Mouse (Mus musculus) frontal cortex, postnatal 10 days (tissue): ENCODE measurements around the gene Olfr937.

Source experiments
- DNase-seq, 2 experiments: peaks; one replicate each; pipeline ENCODE4 v3.0.0; 2022; ENCODE audit warnings: low spot score in 2 of 2, mixed read lengths in 1 of 2

The Olfr937 gene

DNA sequence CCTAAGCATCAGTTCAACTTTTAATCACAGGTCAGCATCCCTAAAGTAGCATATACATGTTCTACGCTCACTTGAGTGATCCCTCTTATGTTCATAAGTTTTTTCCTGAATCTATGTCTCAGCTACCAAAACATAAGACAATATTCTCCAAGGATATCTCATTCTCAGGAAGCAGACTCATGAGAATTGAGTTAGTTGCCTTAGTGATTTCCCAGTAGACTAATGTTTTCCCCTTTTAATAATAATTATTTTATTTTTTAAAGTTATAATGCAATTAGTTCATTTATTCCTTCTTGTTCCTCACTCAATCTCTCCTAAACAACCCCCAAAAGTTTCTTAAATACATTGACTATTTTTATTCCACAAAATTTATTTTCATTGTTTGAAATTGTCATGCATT is at the start of gene Olfr937:
Gene Olfr937, minus strand, starts transcription at position 101 of the 400 bp plus-strand sequence.
- no peak for DNase-seq

DNA sequence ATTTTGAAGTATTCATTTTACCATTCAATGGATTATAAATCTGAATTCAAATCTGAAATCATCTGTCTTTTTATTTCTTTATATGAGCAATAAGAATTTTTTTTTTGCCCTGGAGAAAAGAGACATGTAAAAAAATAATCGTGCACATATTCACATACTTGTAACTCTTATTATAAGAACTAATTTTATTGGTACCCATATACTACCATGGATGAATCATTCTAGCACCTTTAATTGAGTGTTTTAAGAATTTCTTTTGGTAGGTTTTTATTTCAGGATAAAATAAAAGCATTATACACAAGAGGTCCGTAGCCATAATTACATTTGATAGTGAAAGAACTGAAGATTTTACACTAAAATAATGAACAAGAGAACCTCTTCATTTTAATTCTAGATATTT is 14.0 kb upstream of the Olfr937 start, which contains the start of gene Olfr938:
Gene Olfr938, minus strand, starts transcription at position 101 of the 400 bp plus-strand sequence.
- DNase-seq: no peak

DNA sequence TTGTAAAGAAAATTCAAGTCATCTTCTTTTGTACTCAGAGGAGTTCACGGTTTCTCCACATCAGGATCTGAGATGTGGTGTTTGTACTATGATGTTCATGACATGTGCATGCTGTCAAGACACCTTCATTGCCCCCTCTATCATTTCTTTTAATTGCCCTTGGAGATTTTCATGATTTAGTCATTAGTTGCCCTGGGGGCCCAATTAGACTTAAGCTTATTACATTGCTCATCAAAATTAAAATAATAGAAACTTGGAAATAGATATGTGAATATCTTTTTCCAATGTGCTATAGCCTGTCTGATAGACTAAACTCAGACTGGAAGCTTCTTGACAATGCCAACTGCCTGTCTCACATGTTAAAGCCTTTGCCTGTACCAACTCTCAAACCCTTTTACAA is 41.5 kb downstream of the Olfr937 start, which contains the start of gene Olfr146:
Gene Olfr146, minus strand, starts transcription at position 101 of the 400 bp plus-strand sequence.
- DNase-seq: no peak
